Mouse (Mus musculus) urinary bladder, postnatal 0 days (tissue): ENCODE results near the gene Ecsit. TPM values are rescaled to one million over a fixed set of nuclear protein-coding genes. Genes with fewer than 3 reads are reported as not detected.

Experiments used
- microRNA-seq: library from miRNA; unstranded; fragments of <30 nt; microRNA quantifications from one replicate; pipeline ENCODE4, GENCODE M21; 2016
- polyA plus RNA-seq: library from polyadenylated mRNA; unstranded; fragments of >200 nt; fragmentation: Nextera tagmentation; extraction: Ambion mirVana; gene quantifications from 2 replicates; pipeline ENCODE4 v1.2.1, GENCODE M21; 2015

Gene Ecsit
- polyA plus RNA-seq: 39.5 and 42.3 TPM in 2 replicates

GRCm38 (mm10) chr9:22085022-22085834, at the start of gene Ecsit:
Gene Ecsit (minus strand): TSS chr9:22085438.

GRCm38 (mm10) chr9:22116740-22117426, 31.6 kb upstream of the Ecsit start, which contains the start of gene Elof1:
Gene Elof1 (minus strand): TSS chr9:22117172.

GRCm38 (mm10) chr9:22098993-22099696, 13.9 kb upstream of the Ecsit start, which contains the start of gene Cnn1:
Gene Cnn1 (plus strand): TSS chr9:22099216.

GRCm38 (mm10) chr9:22070791-22071573, 14.3 kb downstream of the Ecsit start, which contains the start of the genes Gm49318 and Zfp653:
Gene Gm49318 (minus strand): TSS chr9:22071259.
Gene Zfp653 (minus strand): TSS chr9:22071376.

GRCm38 (mm10) chr9:22051958-22052254, 33.3 kb downstream of the Ecsit start, which contains the start of gene Elavl3:
Gene Elavl3 (minus strand): TSS chr9:22052023.

Small RNA genes within 50 kb of the gene (microRNA-seq; reads per million reads assigned to microRNA genes)
- gene Mir7084: not detected

Other genes starting within 250 kb of the Ecsit start
- 0.44 and 0.45 TPM in 2 replicates for gene Angptl8, start 249.9 kb downstream of the Ecsit start, polyA plus RNA-seq
- gene Dock6, start 232.8 kb downstream of the Ecsit start, polyA plus RNA-seq: 22.3 and 25.4 TPM in 2 replicates
- 25.2 and 33.9 TPM in 2 replicates for gene Rab3d, start 167.2 kb downstream of the Ecsit start, polyA plus RNA-seq
- 1.6 and 2.0 TPM in 2 replicates for gene Ccdc159, start 158.0 kb downstream of the Ecsit start, polyA plus RNA-seq
- 68.5 and 78.3 TPM in 2 replicates for gene Tmem205, start 157.9 kb downstream of the Ecsit start, polyA plus RNA-seq
- 4.0 and 4.3 TPM in 2 replicates for gene Plppr2, start 148.4 kb downstream of the Ecsit start, polyA plus RNA-seq
- 3.4 TPM in 2 replicates for gene Swsap1, start 129.7 kb downstream of the Ecsit start, polyA plus RNA-seq
- gene Epor, start 121.9 kb downstream of the Ecsit start, polyA plus RNA-seq: 2.1 and 2.6 TPM in 2 replicates
- gene Rgl3, start 96.0 kb downstream of the Ecsit start, polyA plus RNA-seq: 2.9 and 4.9 TPM in 2 replicates
- gene Ccdc151, start 82.8 kb downstream of the Ecsit start, polyA plus RNA-seq: not detected in 2 replicates
- 47.2 and 48.7 TPM in 2 replicates for gene Prkcsh, start 82.6 kb downstream of the Ecsit start, polyA plus RNA-seq
- gene Elavl3, start 33.4 kb downstream of the Ecsit start, polyA plus RNA-seq: 0.05 TPM in 1 of 2 replicates, not detected in the other
- gene Gm49318, start 14.2 kb downstream of the Ecsit start, polyA plus RNA-seq: not detected in 2 replicates
- 6.1 and 8.0 TPM in 2 replicates for gene Zfp653, start 14.1 kb downstream of the Ecsit start, polyA plus RNA-seq
- gene Cnn1, start 13.8 kb upstream of the Ecsit start, polyA plus RNA-seq: 4,929 and 6,173 TPM in 2 replicates
- 93.8 and 101 TPM in 2 replicates for gene Elof1, start 31.7 kb upstream of the Ecsit start, polyA plus RNA-seq
- 9.1 and 9.8 TPM in 2 replicates for gene Acp5, start 50.3 kb upstream of the Ecsit start, polyA plus RNA-seq
- gene Pigyl, start 71.4 kb upstream of the Ecsit start, polyA plus RNA-seq: 85.8 and 88.4 TPM in 2 replicates
- 0.13 and 0.28 TPM in 2 replicates for gene Zfp872, start 102.7 kb upstream of the Ecsit start, polyA plus RNA-seq
- gene Zfp809, start 140.3 kb upstream of the Ecsit start, polyA plus RNA-seq: 27.7 and 30.7 TPM in 2 replicates
- 0.55 and 0.70 TPM in 2 replicates for gene Zfp599, start 174.5 kb upstream of the Ecsit start, polyA plus RNA-seq
- gene Zfp810, start 222.2 kb upstream of the Ecsit start, polyA plus RNA-seq: 7.4 and 7.9 TPM in 2 replicates